Mouse (Mus musculus) lung, postnatal 0 days (tissue): Measurements from ENCODE around the gene Sp6.

Experiments
- CTCF ChIP-seq: IDR thresholded peaks from 2 replicates; pipeline ENCODE4 v1.5.1; 2016; ENCODE audit warnings: antibody characterized with exemption, mild to moderate bottlenecking
- EP300 ChIP-seq: IDR thresholded peaks from 2 replicates; pipeline ENCODE4 v1.6.1; 2016; ENCODE audit warnings: antibody characterized with exemption, mild to moderate bottlenecking, control low read depth

DNA sequence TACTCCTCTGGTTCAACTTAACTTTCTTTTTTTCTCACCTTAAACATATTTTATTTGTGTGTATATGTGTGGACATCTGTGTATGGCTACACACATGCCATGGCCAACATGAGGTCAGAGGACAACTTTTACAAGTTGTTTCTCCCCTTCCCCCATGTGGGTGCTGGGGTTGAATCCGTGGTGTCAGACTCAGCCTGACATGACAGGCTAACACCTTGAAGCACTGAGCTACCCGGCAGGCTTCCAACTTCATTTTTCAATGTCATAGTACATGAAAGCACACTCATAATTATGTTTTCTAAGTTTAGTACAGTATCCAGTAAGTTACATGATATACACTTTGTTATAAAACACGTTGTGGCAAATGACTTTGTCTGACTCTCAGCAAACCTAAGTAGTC, 42.9 kb upstream of the Sp6 start:
- no peak for TF ChIP-seq CTCF
- no peak for TF ChIP-seq EP300
